ENCODE assay signal across 31 mouse cellular contexts in genomic region chr6:84269478-84269877, GRCm38 (mm10).
"Had no signal": no experiment of that assay in that cellular context is flagged by ENCODE, and none has a peak within 500 bp of the region (broad histone marks: within the 10 kb centered on the region; RNA-seq: fewer than 3 reads in every experiment).

No protein-coding gene starts in this region.

- H3K4me3 ChIP-seq: heart, embryonic 12.5 days; heart, embryonic 13.5 days; heart, embryonic 15.5 days; hindbrain, embryonic 10.5 days; hindbrain, embryonic 12.5 days; hindbrain, embryonic 13.5 days; hindbrain, embryonic 15.5 days; intestine, embryonic 15.5 days; kidney, embryonic 15.5 days; layer of hippocampus, adult 2 months; left cerebral cortex, adult 2 months had no signal

- H3K27me3 ChIP-seq: hindbrain, embryonic 12.5 days; hindbrain, embryonic 15.5 days; intestine, embryonic 15.5 days had no signal

- H3K27ac ChIP-seq: heart, embryonic 13.5 days; heart, embryonic 15.5 days; hindbrain, embryonic 10.5 days; hindbrain, embryonic 12.5 days; hindbrain, embryonic 13.5 days; hindbrain, embryonic 14.5 days; hindbrain, embryonic 15.5 days; hindbrain, postnatal 0 days; intestine, embryonic 15.5 days; kidney, embryonic 15.5 days; kidney, postnatal 0 days; layer of hippocampus, adult 2 months; left cerebral cortex, adult 2 months had no signal

- ATAC-seq: hindbrain, embryonic 16.5 days; hindbrain, postnatal 0 days; inflammation-experienced regulatory T-cells, adult 6 months; intestine, embryonic 15.5 days; intestine, embryonic 16.5 days; intestine, postnatal 0 days had no signal

- DNase-seq: heart, postnatal 10 days; heart, postnatal 36 days; kidney, adult 11 months; kidney, adult 18-20 months; kidney, adult 2 months; kidney, adult 8-10 months; kidney, adult 9 months; kidney, postnatal 10 days; kidney, postnatal 14 days; kidney, postnatal 36 days; kidney, postnatal 4 days; layer of hippocampus, adult 9-11 months; layer of hippocampus, postnatal 36 days had no signal

- H3K9me3 ChIP-seq: heart, embryonic 12.5 days; heart, embryonic 13.5 days; heart, embryonic 15.5 days; hindbrain, embryonic 10.5 days; hindbrain, embryonic 12.5 days; hindbrain, embryonic 13.5 days; hindbrain, embryonic 15.5 days; intestine, embryonic 15.5 days; kidney, embryonic 15.5 days had no signal

- H3K36me3 ChIP-seq: heart, embryonic 12.5 days; heart, embryonic 13.5 days; heart, embryonic 15.5 days; hindbrain, embryonic 10.5 days; hindbrain, embryonic 12.5 days; hindbrain, embryonic 13.5 days; hindbrain, embryonic 15.5 days; intestine, embryonic 15.5 days; kidney, embryonic 15.5 days had no signal
